Mouse (Mus musculus): ENCODE measurements at regions not wholly inside any gene's neighbourhood (a gene's known extent, or its start where the extent isn't known, plus 50 kb on each side); places are given as distances from the start of the nearest gene placed in this dataset.

DNA sequence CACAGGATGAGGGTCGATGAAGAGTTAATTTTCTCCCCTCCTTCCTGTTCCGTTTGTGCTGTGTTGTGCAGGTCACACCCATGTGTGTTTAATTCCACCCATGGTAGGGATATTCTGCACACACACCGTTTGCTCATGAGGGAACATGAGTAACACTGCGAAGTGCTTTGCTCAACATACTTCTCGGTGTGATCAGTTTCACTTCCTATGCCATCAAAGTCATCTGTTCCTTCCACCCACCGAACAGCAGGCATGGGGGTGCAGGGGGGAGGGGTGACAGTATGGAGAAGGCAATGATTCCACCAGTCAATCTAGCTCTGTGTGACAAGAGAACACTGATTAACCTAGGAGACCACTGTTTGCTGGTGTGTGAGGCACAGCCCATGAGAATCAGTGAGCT, 104.7 kb downstream of the Foxb1 start:
- TF ChIP-seq POLR2A (IDR thresholded peaks at IDR 0.05; ENCODE audit: control insufficient read depth, low read depth, low read length) = no peak
- TF ChIP-seq CTCF (IDR thresholded peaks at IDR 0.05; ENCODE audit: control insufficient read depth, insufficient read depth, insufficient replicate concordance, low read depth, low read length) = no peak

DNA sequence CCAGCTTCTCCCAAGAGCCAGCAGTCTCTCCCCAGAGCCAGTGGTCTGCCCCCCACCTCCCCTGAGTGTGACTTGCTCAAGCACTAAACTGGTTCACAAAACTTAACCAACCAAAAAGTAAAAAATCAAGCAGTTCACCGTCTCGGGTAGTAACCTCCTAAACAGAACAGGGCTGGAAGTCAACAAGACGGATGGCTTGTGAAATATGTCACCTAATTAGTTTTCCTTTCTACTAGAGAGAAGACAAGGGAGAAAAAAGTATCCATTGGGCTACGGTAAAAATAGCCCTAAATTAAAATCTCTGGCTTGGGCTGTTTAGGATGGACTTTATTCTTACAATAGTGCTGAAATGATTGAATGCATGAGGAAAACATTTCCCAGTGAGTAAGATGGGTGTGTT, 108.6 kb downstream of the Foxb1 start:
- TF ChIP-seq POLR2A (IDR thresholded peaks at IDR 0.05; ENCODE audit: control insufficient read depth, low read depth, low read length) = no peak
- no peaks in the 10 kb centered on the region for H3K36me3 ChIP-seq (ENCODE audit: control insufficient read depth, insufficient read depth, low read length)
- no peaks in the 10 kb centered on the region for H3K27me3 ChIP-seq (ENCODE audit: control insufficient read depth, insufficient read depth, low read length)
- no peak overlapping the region for H3K27ac ChIP-seq (ENCODE audit: control insufficient read depth, insufficient read depth, low read depth, low read length)
- H3K4me1 ChIP-seq (ENCODE audit: control insufficient read depth, insufficient read depth, low read length) = no peaks in the 10 kb centered on the region
- H3K4me3 ChIP-seq (ENCODE audit: control insufficient read depth, low read depth, low read length) = no peak overlapping the region

More for the DNA sequence above, 104.7 kb downstream of the Foxb1 start:
- no peaks in the 10 kb centered on the region for H3K36me3 ChIP-seq (ENCODE audit: control insufficient read depth, insufficient read depth, low read length)
- no peaks in the 10 kb centered on the region for H3K4me1 ChIP-seq (ENCODE audit: control insufficient read depth, insufficient read depth, low read length)
- H3K27me3 ChIP-seq (ENCODE audit: control insufficient read depth, insufficient read depth, low read length) = no peaks in the 10 kb centered on the region
- no peak overlapping the region for H3K27ac ChIP-seq (ENCODE audit: control insufficient read depth, insufficient read depth, low read depth, low read length)
- no peak overlapping the region for H3K4me3 ChIP-seq (ENCODE audit: control insufficient read depth, low read depth, low read length)

DNA sequence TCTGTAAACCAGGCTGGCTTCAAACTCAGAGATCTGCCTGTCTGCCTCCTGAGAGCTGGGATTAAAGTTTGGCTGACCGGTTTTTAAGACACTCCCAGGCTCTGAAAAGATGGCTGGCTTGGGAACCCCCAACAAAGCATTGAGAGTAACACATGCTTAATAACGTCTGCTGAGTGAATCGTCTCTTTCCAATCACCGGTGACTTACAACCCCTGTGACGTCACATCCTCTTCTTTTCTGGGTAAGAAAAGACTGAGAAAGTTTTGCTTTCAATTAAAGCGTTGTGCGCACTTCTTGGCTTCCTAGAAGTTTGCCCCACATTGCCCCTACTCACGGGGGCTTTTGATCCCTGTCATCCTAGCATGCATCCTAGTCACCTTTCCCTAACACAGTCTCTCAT, 109.1 kb downstream of the Foxb1 start:
- TF ChIP-seq CTCF (IDR thresholded peaks at IDR 0.05; ENCODE audit: control insufficient read depth, insufficient read depth, insufficient replicate concordance, low read depth, low read length) (no peak), POLR2A (IDR thresholded peaks at IDR 0.05; ENCODE audit: control insufficient read depth, low read depth, low read length) (no peak)
- Histone ChIP-seq H3K27ac (ENCODE audit: control insufficient read depth, insufficient read depth, low read depth, low read length) (no peak overlapping the region), H3K4me3 (ENCODE audit: control insufficient read depth, low read depth, low read length) (no peak overlapping the region), H3K36me3 (ENCODE audit: control insufficient read depth, insufficient read depth, low read length) (no peaks in the 10 kb centered on the region), H3K4me1 (ENCODE audit: control insufficient read depth, insufficient read depth, low read length) (no peaks in the 10 kb centered on the region), H3K27me3 (ENCODE audit: control insufficient read depth, insufficient read depth, low read length) (no peaks in the 10 kb centered on the region)

DNA sequence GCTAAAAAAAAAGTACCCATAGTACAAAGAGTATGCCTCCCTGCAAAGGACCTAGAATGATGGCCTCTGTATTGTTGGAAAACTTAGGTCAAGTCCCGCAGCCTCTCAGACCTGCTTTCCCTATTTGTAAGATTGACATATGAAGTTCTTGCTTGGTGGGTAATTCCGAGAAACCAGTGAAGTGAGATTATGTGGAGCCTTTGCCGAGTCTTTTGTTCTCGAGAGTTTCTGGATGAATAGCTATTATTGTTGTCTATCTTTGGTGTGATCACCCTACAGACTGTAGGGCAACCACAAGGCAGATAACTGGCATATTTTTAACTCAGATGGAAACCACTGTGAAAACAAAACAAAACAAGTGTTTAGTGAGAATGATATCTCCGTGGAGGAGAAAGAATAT, 118.1 kb downstream of the Foxb1 start:
- no peaks in the 10 kb centered on the region for H3K36me3 ChIP-seq (ENCODE audit: control insufficient read depth, insufficient read depth, low read length)
- no peaks in the 10 kb centered on the region for H3K27me3 ChIP-seq (ENCODE audit: control insufficient read depth, insufficient read depth, low read length)
- TF ChIP-seq CTCF (IDR thresholded peaks at IDR 0.05; ENCODE audit: control insufficient read depth, insufficient read depth, insufficient replicate concordance, low read depth, low read length) (no peak), POLR2A (IDR thresholded peaks at IDR 0.05; ENCODE audit: control insufficient read depth, low read depth, low read length) (no peak)
- no peak overlapping the region for H3K4me3 ChIP-seq (ENCODE audit: control insufficient read depth, low read depth, low read length)
- no peaks in the 10 kb centered on the region for H3K4me1 ChIP-seq (ENCODE audit: control insufficient read depth, insufficient read depth, low read length)
- no peak overlapping the region for H3K27ac ChIP-seq (ENCODE audit: control insufficient read depth, insufficient read depth, low read depth, low read length)

DNA sequence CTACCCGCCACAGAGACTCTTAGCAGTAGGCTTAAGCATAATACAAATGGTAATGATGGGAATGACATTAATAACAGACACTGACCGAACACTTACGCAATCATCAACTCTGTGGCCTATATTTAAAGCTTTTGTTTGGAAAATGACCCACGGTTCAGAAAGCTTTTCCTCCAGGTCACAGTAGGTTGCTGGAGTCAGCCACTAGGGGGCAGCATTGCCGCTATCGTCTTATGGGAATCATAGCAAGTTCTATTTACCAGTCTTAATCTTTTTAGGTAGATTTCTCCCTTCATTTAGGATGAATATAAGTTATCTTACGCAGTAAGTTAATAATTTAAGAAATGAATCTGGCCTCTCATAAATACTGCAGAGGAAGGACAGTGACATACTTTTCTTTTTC, 137.4 kb downstream of the Foxb1 start:
- no peaks in the 10 kb centered on the region for H3K27me3 ChIP-seq (ENCODE audit: control insufficient read depth, insufficient read depth, low read length)
- TF ChIP-seq CTCF (IDR thresholded peaks at IDR 0.05; ENCODE audit: control insufficient read depth, insufficient read depth, insufficient replicate concordance, low read depth, low read length) = peak; percentile 68; the same call in 1 of the 2 replicates
- no peak for TF ChIP-seq POLR2A (IDR thresholded peaks at IDR 0.05; ENCODE audit: control insufficient read depth, low read depth, low read length)
- H3K4me3 ChIP-seq (ENCODE audit: control insufficient read depth, low read depth, low read length) = no peak overlapping the region

DNA sequence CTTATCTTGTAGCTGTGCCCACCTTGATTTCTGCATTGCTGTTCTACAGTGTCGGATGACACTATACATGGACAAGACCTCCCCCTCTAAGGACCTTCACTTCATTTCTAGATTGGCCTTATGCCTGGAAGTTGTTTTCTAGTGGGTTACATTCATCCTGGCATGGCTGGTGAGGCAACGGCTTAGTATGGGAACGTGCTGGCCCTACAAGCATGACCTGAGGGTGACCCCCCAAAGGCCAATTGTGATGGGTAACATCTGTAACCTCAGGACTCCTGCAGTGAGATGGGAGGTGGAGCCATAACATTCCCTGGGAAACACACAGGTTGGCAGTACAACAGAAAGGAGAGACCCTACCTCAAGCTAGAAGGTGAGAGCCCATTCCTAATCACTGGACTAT, 139.7 kb downstream of the Foxb1 start:
- TF ChIP-seq CTCF (IDR thresholded peaks at IDR 0.05; ENCODE audit: control insufficient read depth, insufficient read depth, insufficient replicate concordance, low read depth, low read length) (no peak), POLR2A (IDR thresholded peaks at IDR 0.05; ENCODE audit: control insufficient read depth, low read depth, low read length) (no peak)
- H3K4me3 ChIP-seq (ENCODE audit: control insufficient read depth, low read depth, low read length) = no peak overlapping the region
- no peaks in the 10 kb centered on the region for H3K27me3 ChIP-seq (ENCODE audit: control insufficient read depth, insufficient read depth, low read length)
- H3K27ac ChIP-seq (ENCODE audit: control insufficient read depth, insufficient read depth, low read depth, low read length) = no peak overlapping the region
- H3K4me1 ChIP-seq (ENCODE audit: control insufficient read depth, insufficient read depth, low read length) = no peaks in the 10 kb centered on the region
- H3K36me3 ChIP-seq (ENCODE audit: control insufficient read depth, insufficient read depth, low read length) = no peaks in the 10 kb centered on the region

More for the DNA sequence above, 137.4 kb downstream of the Foxb1 start:
- no peaks in the 10 kb centered on the region for H3K36me3 ChIP-seq (ENCODE audit: control insufficient read depth, insufficient read depth, low read length)
- no peak overlapping the region for H3K27ac ChIP-seq (ENCODE audit: control insufficient read depth, insufficient read depth, low read depth, low read length)
- H3K4me1 ChIP-seq (ENCODE audit: control insufficient read depth, insufficient read depth, low read length) = no peaks in the 10 kb centered on the region

DNA sequence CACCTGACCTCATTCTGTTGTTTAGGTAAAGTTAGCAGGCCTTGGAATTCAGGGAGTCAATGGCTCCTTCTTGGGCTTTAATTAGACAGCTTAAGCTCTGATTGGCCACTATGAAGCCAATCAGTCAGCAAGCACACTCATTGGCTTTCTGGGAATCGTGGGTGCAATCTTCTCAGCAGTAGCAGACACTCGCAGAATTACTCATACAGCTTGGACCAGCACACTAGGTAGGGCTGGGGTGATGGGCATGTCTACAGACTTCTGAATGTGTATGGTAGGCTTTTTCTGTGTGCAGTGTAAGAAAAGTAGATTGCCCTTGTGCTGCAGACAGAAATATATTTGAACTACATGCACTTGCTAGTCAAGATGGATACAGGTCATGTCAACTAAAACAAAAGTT, 143.4 kb downstream of the Foxb1 start:
- TF ChIP-seq CTCF (IDR thresholded peaks at IDR 0.05; ENCODE audit: control insufficient read depth, insufficient read depth, insufficient replicate concordance, low read depth, low read length) = no peak
- TF ChIP-seq POLR2A (IDR thresholded peaks at IDR 0.05; ENCODE audit: control insufficient read depth, low read depth, low read length) = no peak
- H3K27me3 ChIP-seq (ENCODE audit: control insufficient read depth, insufficient read depth, low read length) = no peaks in the 10 kb centered on the region
- H3K4me1 ChIP-seq (ENCODE audit: control insufficient read depth, insufficient read depth, low read length) = no peaks in the 10 kb centered on the region
- no peaks in the 10 kb centered on the region for H3K36me3 ChIP-seq (ENCODE audit: control insufficient read depth, insufficient read depth, low read length)
- H3K4me3 ChIP-seq (ENCODE audit: control insufficient read depth, low read depth, low read length) = no peak overlapping the region
- H3K27ac ChIP-seq (ENCODE audit: control insufficient read depth, insufficient read depth, low read depth, low read length) = no peak overlapping the region

DNA sequence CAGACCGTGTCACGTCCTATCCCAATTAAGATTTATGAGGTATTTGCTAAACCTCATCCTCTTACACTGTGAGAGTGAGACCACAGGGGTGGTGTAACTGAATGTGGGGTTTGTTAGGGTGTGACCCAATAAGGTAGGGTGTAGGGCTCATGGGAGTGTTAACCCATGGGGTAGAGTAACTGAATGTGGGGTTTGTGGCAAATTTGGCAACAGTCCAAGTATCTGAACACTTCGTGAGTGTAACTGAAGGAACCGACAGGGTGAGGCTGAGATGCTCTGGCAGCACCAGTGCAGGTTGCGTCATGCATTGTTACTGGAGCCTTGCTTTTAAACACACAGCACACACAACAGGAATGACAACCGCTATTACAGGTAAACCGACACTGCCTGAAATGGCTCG, 144.1 kb downstream of the Anxa2 start:
- no peaks in the 10 kb centered on the region for H3K36me3 ChIP-seq (ENCODE audit: control insufficient read depth, insufficient read depth, low read length)
- TF ChIP-seq CTCF (IDR thresholded peaks at IDR 0.05; ENCODE audit: control insufficient read depth, insufficient read depth, insufficient replicate concordance, low read depth, low read length) (no peak), POLR2A (IDR thresholded peaks at IDR 0.05; ENCODE audit: control insufficient read depth, low read depth, low read length) (no peak)
- no peak overlapping the region for H3K27ac ChIP-seq (ENCODE audit: control insufficient read depth, insufficient read depth, low read depth, low read length)
- no peaks in the 10 kb centered on the region for H3K27me3 ChIP-seq (ENCODE audit: control insufficient read depth, insufficient read depth, low read length)
- H3K4me1 ChIP-seq (ENCODE audit: control insufficient read depth, insufficient read depth, low read length) = no peaks in the 10 kb centered on the region
- no peak overlapping the region for H3K4me3 ChIP-seq (ENCODE audit: control insufficient read depth, low read depth, low read length)
